Mouse (Mus musculus): ENCODE measurements around the gene Ccdc117.

- TF ChIP-seq E2F4 (IDR thresholded peaks at IDR 0.05; ENCODE audit: insufficient read depth): no peak
- no peak for TF ChIP-seq POLR2A (IDR thresholded peaks at IDR 0.05; ENCODE audit: insufficient read length, low read depth)
- no peak for TF ChIP-seq MAX (IDR thresholded peaks at IDR 0.05; ENCODE audit: low read depth)
- TF ChIP-seq SRF (IDR thresholded peaks at IDR 0.05; ENCODE audit: control insufficient read depth, insufficient read length, low read depth): no peak
- TF ChIP-seq USF1 (IDR thresholded peaks at IDR 0.05; ENCODE audit: low read depth): no peak
- TF ChIP-seq MYOG (IDR thresholded peaks at IDR 0.05; ENCODE audit: control insufficient read depth in 1 of 3, insufficient read depth in 1 of 3, insufficient read length in 2 of 3, low read depth in 2 of 3): no peak
- no peak for TF ChIP-seq TCF12 (IDR thresholded peaks at IDR 0.05; ENCODE audit: insufficient read depth, poor library complexity, severe bottlenecking)
- no peak for TF ChIP-seq MYOD1 (IDR thresholded peaks at IDR 0.05; ENCODE audit: control insufficient read depth in 1 of 3, insufficient read length in 2 of 3, low read depth in 2 of 3)
- no peak for TF ChIP-seq CEBPB (IDR thresholded peaks at IDR 0.05; ENCODE audit: insufficient read depth, poor library complexity, severe bottlenecking)
- TF ChIP-seq REST (IDR thresholded peaks at IDR 0.05; ENCODE audit: insufficient read depth, insufficient read length): no peak
Measured at GRCm38 (mm10) chr11:5525418-5525817, 16.6 kb downstream of the Ccdc117 start.
